Mouse (Mus musculus) olfactory bulb, adult 2 months (tissue): ENCODE data around the gene Sytl5.

Experiments
- CTCF ChIP-seq: fragments of 200-500 bp; IDR thresholded peaks from 2 replicates; pipeline ENCODE4 v1.5.1; 2012; ENCODE audit warnings: low read depth, mild to moderate bottlenecking, low read length, moderate library complexity; ENCODE audit not compliant: insufficient read depth
- POLR2A ChIP-seq: fragments of 200-500 bp; IDR thresholded peaks from 2 replicates; pipeline ENCODE4 v1.6.1; 2012; ENCODE audit warnings: mild to moderate bottlenecking, low read depth, low read length, moderate library complexity; ENCODE audit not compliant: insufficient read depth

DNA sequence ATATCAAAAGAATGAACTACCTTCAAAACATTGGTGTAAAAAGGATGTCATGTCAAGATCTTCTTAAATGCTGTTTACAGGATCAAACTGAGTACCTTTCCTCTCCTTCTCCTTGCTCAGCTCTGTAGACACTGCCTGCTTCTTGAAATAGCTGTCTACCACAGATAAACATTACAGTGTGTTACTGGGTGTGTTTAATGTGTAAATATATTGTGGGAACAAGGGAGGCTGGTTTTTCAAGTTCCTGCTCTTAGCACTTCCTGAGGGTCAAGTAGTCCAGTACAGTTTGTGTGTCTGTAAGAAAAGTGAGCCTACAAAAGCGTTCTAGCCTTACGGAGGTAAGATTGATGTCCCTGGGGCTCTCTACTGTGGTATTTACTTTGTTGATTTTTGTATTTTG is 23.6 kb upstream of the Sytl5 start:
- no peak for TF ChIP-seq CTCF
- TF ChIP-seq POLR2A, result no peak
